Mouse (Mus musculus) lung, postnatal 0 days (tissue): ENCODE data around the gene Lrrc36. TPM values are rescaled to one million over a fixed set of nuclear protein-coding genes. Genes with fewer than 3 reads are reported as not detected.

Source experiments
- ATAC-seq: fragments of 200-750 bp; cut with Nextera tagmentation; 2 replicates; pipeline ENCODE4 v1.8.0; 2017; ENCODE audit warnings: moderate library complexity
- DNase-seq: peaks from one replicate; pipeline ENCODE4 v3.0.0-alpha.2; 2016; ENCODE audit warnings: low spot score
- H3K27ac ChIP-seq: fragments of 300-500 bp; sonication (generic); 2 replicates; pipeline ENCODE4 v1.5.1; 2014; ENCODE audit warnings: antibody characterized with exemption, mild to moderate bottlenecking, low read length, mixed read lengths
- H3K27me3 ChIP-seq: fragments of 300-500 bp; sonication (generic); replicated peaks from 2 replicates; pipeline ENCODE4 v1.6.1; 2014; ENCODE audit warnings: low read length, mixed read lengths; ENCODE audit not compliant: insufficient read depth
- H3K36me3 ChIP-seq: fragments of 300-500 bp; sonication (generic); 2 replicates; pipeline ENCODE4 v1.6.1; 2014; ENCODE audit warnings: low read length, mixed read lengths; ENCODE audit not compliant: insufficient read depth
- H3K4me1 ChIP-seq: fragments of 300-500 bp; sonication (generic); 2 replicates; pipeline ENCODE4 v1.6.1; 2014; ENCODE audit warnings: antibody characterized with exemption, low read depth, low read length, mixed read lengths; ENCODE audit not compliant: insufficient read depth
- H3K4me2 ChIP-seq: fragments of 300-500 bp; sonication (generic); replicated peaks from 2 replicates; pipeline ENCODE4 v1.6.1; 2014; ENCODE audit warnings: low read depth, mild to moderate bottlenecking, low read length, moderate library complexity, mixed read lengths
- H3K4me3 ChIP-seq: fragments of 300-500 bp; sonication (generic); 2 replicates; pipeline ENCODE4 v1.5.1; 2014; ENCODE audit warnings: low read depth, low read length
- H3K9ac ChIP-seq: fragments of 300-500 bp; sonication (generic); replicated peaks from 2 replicates; pipeline ENCODE4 v1.6.1; 2014; ENCODE audit warnings: low read depth, mild to moderate bottlenecking
- H3K9me3 ChIP-seq: fragments of 300-500 bp; sonication (generic); 2 replicates; pipeline ENCODE4 v1.6.1; 2016; ENCODE audit warnings: low read length, mixed read lengths
- CTCF ChIP-seq: IDR thresholded peaks from 2 replicates; pipeline ENCODE4 v1.5.1; 2016; ENCODE audit warnings: antibody characterized with exemption, mild to moderate bottlenecking
- EP300 ChIP-seq: IDR thresholded peaks from 2 replicates; pipeline ENCODE4 v1.6.1; 2016; ENCODE audit warnings: antibody characterized with exemption, mild to moderate bottlenecking, control low read depth
- WGBS: fragments of 180-500 bp; shearing (Covaris S2); extraction: QIAGEN DNeasy Blood & Tissue Kit; methylation state at CpG from one replicate; pipeline ENCODE4 v1.1.7; 2014; 5-methylcytosine and 5-hydroxymethylcytosine counted together
- polyA plus RNA-seq: library from polyadenylated mRNA; unstranded; fragments of >200 nt; fragmentation: Nextera tagmentation; extraction: Ambion mirVana; gene quantifications from 2 replicates; pipeline ENCODE4 v1.2.1, GENCODE M21; 2015

Lrrc36 gene
- polyA plus RNA-seq, 1 experiment from 2014 or later: 3.7 TPM

GRCm38 (mm10) chr8:105433021-105433420 is 19.6 kb downstream of the Lrrc36 start:
- Histone ChIP-seq H3K27me3 (no peaks in the 10 kb centered on the region), H3K9ac (no peak overlapping the region), H3K4me3 (no peak overlapping the region), H3K27ac (peak overlapping the region; percentile 3; the same call in 1 of the 2 replicates), H3K4me1 (no peaks in the 10 kb centered on the region), H3K9me3 (no peaks in the 10 kb centered on the region), H3K4me2 (no peak overlapping the region), H3K36me3 (no peaks in the 10 kb centered on the region)
- ATAC-seq (no peak), DNase-seq (no peak)
- 49% methylated on average over 6 of the region's 6 CpGs for WGBS
- TF ChIP-seq CTCF: no peak
- TF ChIP-seq EP300: no peak

- Histone ChIP-seq H3K9ac (no peak overlapping the region), H3K27me3 (no peaks in the 10 kb centered on the region), H3K36me3 (no peaks in the 10 kb centered on the region), H3K4me3 (no peak overlapping the region), H3K9me3 (no peaks in the 10 kb centered on the region), H3K4me2 (no peak overlapping the region), H3K4me1 (no peaks in the 10 kb centered on the region), H3K27ac (peak overlapping the region; percentile 3; the same call in 1 of the 2 replicates)
- ATAC-seq (peak; percentile 38), DNase-seq (peak; percentile 39)
- WGBS: 36% methylated on average over 5 of the region's 5 CpGs
- TF ChIP-seq CTCF: no peak
- TF ChIP-seq EP300: 0 out of 2 replicates have a peak, but pooled peaks have one; percentile 20
Observed at GRCm38 (mm10) chr8:105433511-105433910, 20.1 kb downstream of the Lrrc36 start.

- Histone ChIP-seq H3K36me3 (no peaks in the 10 kb centered on the region), H3K9me3 (no peaks in the 10 kb centered on the region), H3K27me3 (no peaks in the 10 kb centered on the region), H3K4me1 (no peaks in the 10 kb centered on the region), H3K27ac (no peak overlapping the region), H3K9ac (no peak overlapping the region), H3K4me2 (no peak overlapping the region), H3K4me3 (no peak overlapping the region)
- TF ChIP-seq EP300 (no peak), CTCF (no peak)
- no peak for ATAC-seq
- 59% methylated on average over 5 of the region's 5 CpGs for WGBS
- no peak for DNase-seq
Observed at GRCm38 (mm10) chr8:105434136-105434535, 20.8 kb downstream of the Lrrc36 start.

- Histone ChIP-seq H3K9ac (no peak overlapping the region), H3K9me3 (no peaks in the 10 kb centered on the region), H3K4me1 (no peaks in the 10 kb centered on the region), H3K27ac (no peak overlapping the region), H3K36me3 (no peaks in the 10 kb centered on the region), H3K4me2 (no peak overlapping the region), H3K4me3 (no peak overlapping the region), H3K27me3 (no peaks in the 10 kb centered on the region)
- no peak for ATAC-seq
- WGBS: 70% methylated on average over 5 of the region's 5 CpGs
- TF ChIP-seq CTCF (no peak), EP300 (no peak)
- no peak for DNase-seq
Observed at GRCm38 (mm10) chr8:105436218-105436617, 22.8 kb downstream of the Lrrc36 start.

GRCm38 (mm10) chr8:105437078-105437748 is 23.8 kb downstream of the Lrrc36 start:
- 77% methylated on average over 5 of the region's 5 CpGs for WGBS
- Histone ChIP-seq H3K27ac (no peak overlapping the region), H3K4me1 (no peaks in the 10 kb centered on the region), H3K36me3 (no peaks in the 10 kb centered on the region), H3K4me3 (no peak overlapping the region), H3K9me3 (no peaks in the 10 kb centered on the region), H3K9ac (no peak overlapping the region), H3K4me2 (no peak overlapping the region), H3K27me3 (no peaks in the 10 kb centered on the region)
- TF ChIP-seq CTCF (no peak), EP300 (no peak)
- ATAC-seq (no peak), DNase-seq (no peak)

- Histone ChIP-seq H3K9ac (no peak overlapping the region), H3K9me3 (no peaks in the 10 kb centered on the region), H3K36me3 (no peaks in the 10 kb centered on the region), H3K27ac (no peak overlapping the region), H3K4me3 (no peak overlapping the region), H3K4me1 (no peaks in the 10 kb centered on the region), H3K4me2 (no peak overlapping the region), H3K27me3 (no peaks in the 10 kb centered on the region)
- ATAC-seq: no peak
- WGBS: 44% methylated on average over 5 of the region's 5 CpGs
- DNase-seq: peak; percentile 38
- TF ChIP-seq EP300 (no peak), CTCF (peak; percentile 67)
Observed at GRCm38 (mm10) chr8:105438865-105439264, 25.5 kb downstream of the Lrrc36 start.

GRCm38 (mm10) chr8:105441433-105441832 is 28.1 kb downstream of the Lrrc36 start:
- DNase-seq: peak; percentile 45
- 7% methylated on average over 6 of the region's 6 CpGs for WGBS

More at GRCm38 (mm10) chr8:105441433-105441832, 28.1 kb downstream of the Lrrc36 start:
- Histone ChIP-seq H3K9ac (no peak overlapping the region), H3K4me3 (no peak overlapping the region), H3K9me3 (no peaks in the 10 kb centered on the region), H3K27ac (no peak overlapping the region), H3K36me3 (no peaks in the 10 kb centered on the region), H3K4me1 (no peaks in the 10 kb centered on the region), H3K27me3 (no peaks in the 10 kb centered on the region), H3K4me2 (no peak overlapping the region)
- no peak; the same call in 1 of the 2 replicates for ATAC-seq
- TF ChIP-seq CTCF (peak; percentile 64), EP300 (no peak)
